In genomic region chr7:130005406-130005805, GRCm38 (mm10) we compare ENCODE assay signal across 18 mouse cellular contexts.
DNase-seq lines count a peak whose midpoint lies in the region; ATAC-seq and TF ChIP-seq lines count a peak whose summit lies in the region.
"Had no signal": no experiment of that assay in that cellular context is flagged by ENCODE, and none has a peak within 500 bp of the region (broad histone marks: within the 10 kb centered on the region; RNA-seq: fewer than 3 reads in every experiment).

No protein-coding gene starts in this region.

- DNase-seq in heart, embryonic 10.5 days (ENCODE audit: low spot score), result no peak
- DNase-seq in heart, postnatal 4 days, result no peak
- peak; percentile 24 for DNase-seq in liver, adult 2 months (ENCODE audit: extremely low read depth, low read depth, low spot score)
- DNase-seq in liver, postnatal 0 days, result no peak
- DNase-seq in embryonic facial prominence, embryonic 14.5 days (ENCODE audit: low spot score), result no peak
- no peak for DNase-seq in gastrocnemius, postnatal 14 days
- DNase-seq: cerebellum, adult 9-10 months; kidney, adult 2 months; kidney, postnatal 4 days; thymus, postnatal 25 days had no signal

- H3K9ac ChIP-seq in liver, adult 2 months (ENCODE audit: low read depth, low read length), result no peak overlapping the region
- H3K9ac ChIP-seq in liver, postnatal 0 days (replicated peaks), result no peak overlapping the region
- H3K9ac ChIP-seq in embryonic facial prominence, embryonic 14.5 days (ENCODE audit: low read depth, low read length), result no peak overlapping the region
- no peak overlapping the region for H3K9ac ChIP-seq in stomach, embryonic 14.5 days (replicated peaks; ENCODE audit: low read depth, low read length)
- no peak overlapping the region for H3K9ac ChIP-seq in forebrain, embryonic 15.5 days (replicated peaks)
- H3K9ac ChIP-seq: forebrain, embryonic 13.5 days; liver, embryonic 15.5 days; midbrain, embryonic 15.5 days had no signal

- intact Hi-C loops in gastrocnemius, postnatal 14 days (cut with DNase I; ENCODE audit: low total_unique reads), result no loop called here

- no peaks in the 10 kb centered on the region for H3K9me3 ChIP-seq in heart, embryonic 10.5 days
- H3K9me3 ChIP-seq in liver, postnatal 0 days (ENCODE audit: low read length), result no peaks in the 10 kb centered on the region
- no peaks in the 10 kb centered on the region for H3K9me3 ChIP-seq in embryonic facial prominence, embryonic 14.5 days (ENCODE audit: control insufficient read depth, low read length)
- no peaks in the 10 kb centered on the region for H3K9me3 ChIP-seq in stomach, embryonic 14.5 days (ENCODE audit: control insufficient read depth, low read depth, low read length)
- no peaks in the 10 kb centered on the region for H3K9me3 ChIP-seq in forebrain, embryonic 15.5 days
- H3K9me3 ChIP-seq: forebrain, embryonic 13.5 days; liver, embryonic 15.5 days; midbrain, embryonic 15.5 days had no signal

- peaks cover 42% of the 10 kb centered on the region for H3K4me1 ChIP-seq in heart, embryonic 10.5 days
- no peaks in the 10 kb centered on the region for H3K4me1 ChIP-seq in liver, adult 2 months (ENCODE audit: control insufficient read depth, insufficient read depth, low read length)
- peaks cover 5% of the 10 kb centered on the region for H3K4me1 ChIP-seq in liver, postnatal 0 days (ENCODE audit: insufficient read depth)
- H3K4me1 ChIP-seq in embryonic facial prominence, embryonic 14.5 days (ENCODE audit: control insufficient read depth, insufficient read depth, low read length), result peaks cover 47% of the 10 kb centered on the region
- peaks cover 44% of the 10 kb centered on the region for H3K4me1 ChIP-seq in stomach, embryonic 14.5 days (ENCODE audit: control insufficient read depth, insufficient read depth, low read length)
- H3K4me1 ChIP-seq in forebrain, embryonic 15.5 days, result 0 out of 2 replicates have a peak, but pooled peaks cover 3% of the 10 kb centered on the region
- H3K4me1 ChIP-seq: forebrain, embryonic 13.5 days; liver, embryonic 15.5 days had no signal

- WGBS in heart, embryonic 10.5 days, result 51% methylated on average over 10 of the region's 10 CpGs
- 82% methylated on average over 10 of the region's 10 CpGs for WGBS in liver, adult 2 months
- WGBS in liver, postnatal 0 days (ENCODE audit: insufficient replicate concordance), result 67% methylated on average over 10 of the region's 10 CpGs
- 24% methylated on average over 10 of the region's 10 CpGs for WGBS in embryonic facial prominence, embryonic 14.5 days
- WGBS in stomach, embryonic 14.5 days, result 19% methylated on average over 10 of the region's 10 CpGs
- 42% methylated on average over 10 of the region's 10 CpGs for WGBS in forebrain, embryonic 15.5 days

- TF ChIP-seq EP300 in liver, postnatal 0 days (IDR thresholded peaks at IDR 0.05; ENCODE audit: low read depth), result no peak

- no peaks in the 10 kb centered on the region for H3K36me3 ChIP-seq in heart, embryonic 10.5 days
- H3K36me3 ChIP-seq in liver, adult 2 months (ENCODE audit: control insufficient read depth, insufficient read depth, low read length), result no peaks in the 10 kb centered on the region
- H3K36me3 ChIP-seq in liver, postnatal 0 days (replicated peaks; ENCODE audit: insufficient read depth, low read length), result no peaks in the 10 kb centered on the region
- no peaks in the 10 kb centered on the region for H3K36me3 ChIP-seq in embryonic facial prominence, embryonic 14.5 days (ENCODE audit: control insufficient read depth, insufficient read depth, low read length)
- no peaks in the 10 kb centered on the region for H3K36me3 ChIP-seq in stomach, embryonic 14.5 days (ENCODE audit: control insufficient read depth, insufficient read depth, low read length)
- H3K36me3 ChIP-seq in forebrain, embryonic 15.5 days, result no peaks in the 10 kb centered on the region
- H3K36me3 ChIP-seq: G1E; liver, embryonic 15.5 days; midbrain, embryonic 15.5 days had no signal

- no peak overlapping the region for H3K4me3 ChIP-seq in heart, embryonic 10.5 days
- H3K4me3 ChIP-seq in liver, adult 2 months (ENCODE audit: insufficient read depth, low read depth, low read length), result no peak overlapping the region
- no peak overlapping the region for H3K4me3 ChIP-seq in liver, postnatal 0 days (ENCODE audit: low read depth, low read length)
- no peak overlapping the region for H3K4me3 ChIP-seq in embryonic facial prominence, embryonic 14.5 days (ENCODE audit: low read depth, low read length)
- no peak overlapping the region for H3K4me3 ChIP-seq in stomach, embryonic 14.5 days (ENCODE audit: low read depth, low read length)
- H3K4me3 ChIP-seq in forebrain, embryonic 15.5 days, result no peak overlapping the region
- H3K4me3 ChIP-seq: forebrain, embryonic 13.5 days; liver, embryonic 15.5 days; midbrain, embryonic 15.5 days had no signal

- H3K79me2 ChIP-seq in liver, adult 2 months (ENCODE audit: control insufficient read depth, insufficient read depth, low read length), result no peaks in the 10 kb centered on the region

- no peak for TF ChIP-seq CTCF in liver, adult 2 months (IDR thresholded peaks at IDR 0.05; ENCODE audit: low read depth, low read length)
- no peak for TF ChIP-seq CTCF in liver, postnatal 0 days (IDR thresholded peaks at IDR 0.05; ENCODE audit: low read depth)

- 0 out of 2 replicates have a peak overlapping the region, but pooled peaks have one; percentile 3 for H3K27ac ChIP-seq in heart, embryonic 10.5 days
- no peak overlapping the region for H3K27ac ChIP-seq in liver, adult 2 months (replicated peaks; ENCODE audit: insufficient read depth, low read depth, low read length)
- H3K27ac ChIP-seq in liver, postnatal 0 days (ENCODE audit: low read depth), result no peak overlapping the region
- H3K27ac ChIP-seq in embryonic facial prominence, embryonic 14.5 days (replicated peaks; ENCODE audit: low read depth, low read length), result peak overlapping the region; percentile 69
- H3K27ac ChIP-seq in stomach, embryonic 14.5 days (ENCODE audit: low read length), result peak overlapping the region; percentile 68; the same call in 1 of the 2 replicates
- H3K27ac ChIP-seq in forebrain, embryonic 15.5 days (replicated peaks), result no peak overlapping the region
- H3K27ac ChIP-seq: forebrain, embryonic 13.5 days; liver, embryonic 15.5 days; midbrain, embryonic 15.5 days had no signal

- no peak for TF ChIP-seq POLR2A in liver, adult 2 months (IDR thresholded peaks at IDR 0.05; ENCODE audit: extremely low read depth, insufficient read depth, low read length)

- H3K27me3 ChIP-seq in heart, embryonic 10.5 days (ENCODE audit: insufficient read depth, poor library complexity, severe bottlenecking), result no peaks in the 10 kb centered on the region
- no peaks in the 10 kb centered on the region for H3K27me3 ChIP-seq in liver, adult 2 months (ENCODE audit: control insufficient read depth, insufficient read depth, low read length)
- H3K27me3 ChIP-seq in liver, postnatal 0 days (ENCODE audit: insufficient read depth, low read length), result no peaks in the 10 kb centered on the region
- H3K27me3 ChIP-seq in embryonic facial prominence, embryonic 14.5 days (replicated peaks; ENCODE audit: control insufficient read depth, insufficient read depth, low read length), result no peaks in the 10 kb centered on the region
- no peaks in the 10 kb centered on the region for H3K27me3 ChIP-seq in stomach, embryonic 14.5 days (ENCODE audit: control insufficient read depth, insufficient read depth, low read length)
- no peaks in the 10 kb centered on the region for H3K27me3 ChIP-seq in forebrain, embryonic 15.5 days
- H3K27me3 ChIP-seq: liver, embryonic 15.5 days had no signal

- H3K4me2 ChIP-seq in liver, postnatal 0 days (ENCODE audit: low read depth, low read length), result no peak overlapping the region
- no peak overlapping the region for H3K4me2 ChIP-seq in embryonic facial prominence, embryonic 14.5 days (ENCODE audit: low read depth, low read length)
- H3K4me2 ChIP-seq in stomach, embryonic 14.5 days (replicated peaks; ENCODE audit: low read depth, low read length), result no peak overlapping the region
- no peak overlapping the region for H3K4me2 ChIP-seq in forebrain, embryonic 15.5 days (replicated peaks)
- H3K4me2 ChIP-seq: forebrain, embryonic 13.5 days; liver, embryonic 15.5 days; midbrain, embryonic 15.5 days had no signal

- no peak for ATAC-seq in liver, postnatal 0 days
- no peak for ATAC-seq in embryonic facial prominence, embryonic 14.5 days (ENCODE audit: low read depth)
- no peak; the same call in 1 of the 2 replicates for ATAC-seq in stomach, embryonic 14.5 days (ENCODE audit: insufficient number of reproducible peaks, insufficient read depth, low FRiP score, low read depth)
- ATAC-seq in forebrain, embryonic 15.5 days (replicated peaks), result no peak
- ATAC-seq: CD4-positive, CD25-positive, alpha-beta regulatory T cell, adult 4 months; forebrain, embryonic 13.5 days; hindbrain, embryonic 16.5 days; midbrain, embryonic 15.5 days had no signal

Comparison
In these comparisons a context has a peak if more than half of its experiments do, and no peak if none do; other contexts are left out.
1. H3K27ac ChIP-seq: peak in heart, embryonic 10.5 days (single experiment), embryonic facial prominence, embryonic 14.5 days (single experiment) and stomach, embryonic 14.5 days (single experiment); none in liver, adult 2 months (single experiment), liver, postnatal 0 days (single experiment) and forebrain, embryonic 15.5 days (single experiment).